Mouse (Mus musculus) limb, embryonic 14.5 days (tissue): ENCODE measurements at regions not wholly inside any gene's neighbourhood (a gene's known extent, or its start where the extent isn't known, plus 50 kb on each side); places are given as distances from the start of the nearest gene placed in this dataset.
A peak's percentile ranks its signal among the peaks of the same experiment; 100 is the strongest.

Experiments used
- ATAC-seq: fragments of 200-750 bp; cut with Nextera tagmentation; 2 replicates; pipeline ENCODE4 v1.8.0; 2017; ENCODE audit warnings: low read depth, moderate number of reproducible peaks, moderate TSS enrichment; ENCODE audit not compliant: low FRiP score
- DNase-seq: peaks from one replicate; pipeline ENCODE4 v3.0.0-alpha.2; 2015; ENCODE audit warnings: low spot score
- H3K27ac ChIP-seq: fragments of 300-500 bp; sonication (generic); replicated peaks from 2 replicates; pipeline ENCODE4 v1.5.1; 2014; ENCODE audit warnings: low read depth, mild to moderate bottlenecking, low read length, moderate library complexity, mixed read lengths
- H3K27me3 ChIP-seq: fragments of 300-500 bp; sonication (generic); 2 replicates; pipeline ENCODE4 v1.6.1; 2014; ENCODE audit warnings: low read length, mixed read lengths; ENCODE audit not compliant: control insufficient read depth, insufficient read depth
- H3K36me3 ChIP-seq: fragments of 300-500 bp; sonication (generic); 2 replicates; pipeline ENCODE4 v1.6.1; 2014; ENCODE audit warnings: mild to moderate bottlenecking, low read length, moderate library complexity, mixed read lengths; ENCODE audit not compliant: control insufficient read depth, insufficient read depth
- H3K4me1 ChIP-seq: fragments of 300-500 bp; sonication (generic); 2 replicates; pipeline ENCODE4 v1.6.1; 2014; ENCODE audit warnings: antibody characterized with exemption, low read length, mixed read lengths; ENCODE audit not compliant: control insufficient read depth, insufficient read depth
- H3K4me2 ChIP-seq: fragments of 300-500 bp; sonication (generic); replicated peaks from 2 replicates; pipeline ENCODE4 v1.6.1; 2014; ENCODE audit warnings: low read depth, mild to moderate bottlenecking, low read length, moderate library complexity; ENCODE audit not compliant: severe bottlenecking
- H3K4me3 ChIP-seq: fragments of 300-500 bp; sonication (generic); replicated peaks from 2 replicates; pipeline ENCODE4 v1.5.1; 2014; ENCODE audit warnings: low read length
- H3K9ac ChIP-seq: fragments of 300-500 bp; sonication (generic); 2 replicates; pipeline ENCODE4 v1.6.1; 2014; ENCODE audit warnings: mild to moderate bottlenecking, low read depth, low read length, moderate library complexity; ENCODE audit not compliant: severe bottlenecking
- H3K9me3 ChIP-seq: fragments of 300-500 bp; sonication (generic); 2 replicates; pipeline ENCODE4 v1.6.1; 2016; ENCODE audit warnings: low read length; ENCODE audit not compliant: control insufficient read depth
- POLR2A ChIP-seq: fragments of 200-500 bp; IDR thresholded peaks from 2 replicates; pipeline ENCODE4 v1.8.0; 2012; ENCODE audit warnings: inconsistent platforms, mild to moderate bottlenecking, moderate library complexity, borderline replicate concordance; ENCODE audit not compliant: insufficient read depth, insufficient read length; ENCODE audit errors: extremely low read depth
- WGBS: fragments of 180-500 bp; shearing (Covaris S2); extraction: QIAGEN DNeasy Blood & Tissue Kit; methylation state at CpG from one replicate; pipeline ENCODE4 v1.1.7; 2014; 5-methylcytosine and 5-hydroxymethylcytosine counted together

GRCm38 (mm10) chr8:46936039-46936438 lies 50.6 kb upstream of the Enpp6 start:
- peak; percentile 65; the same call in 1 of the 2 replicates for ATAC-seq
- peak overlapping the region; percentile 31; the same call in 1 of the 2 replicates for H3K4me2 ChIP-seq
- H3K9me3 ChIP-seq: no peaks in the 10 kb centered on the region
- H3K27ac ChIP-seq: no peak overlapping the region
- H3K36me3 ChIP-seq: no peaks in the 10 kb centered on the region
- no peaks in the 10 kb centered on the region for H3K27me3 ChIP-seq
- TF ChIP-seq POLR2A: no peak
- no peak overlapping the region for H3K4me3 ChIP-seq
- no peak overlapping the region; the same call in 1 of the 2 replicates for H3K9ac ChIP-seq
- DNase-seq: no peak
- WGBS: 28% methylated on average over 8 of the region's 8 CpGs
- H3K4me1 ChIP-seq: 0 out of 2 replicates have a peak, but pooled peaks cover 3% of the 10 kb centered on the region
